Mouse (Mus musculus) MEL (cell line): ENCODE results near the gene Bcap29. TPM values are rescaled to one million over a fixed set of nuclear protein-coding genes. Genes with fewer than 3 reads are reported as not detected.

ENCODE experiments used
- DNase-seq: peaks from one replicate; pipeline ENCODE4 v3.0.0; 2011; ENCODE audit warnings: low read depth, low spot score
- H3K27ac ChIP-seq: 2 replicates; pipeline ENCODE4 v1.5.1; 2012; ENCODE audit warnings: low read depth, mild to moderate bottlenecking, control low read depth, low read length, moderate library complexity; ENCODE audit not compliant: control insufficient read depth
- H3K27me3 ChIP-seq, 2 experiments: fragments of 150-350 bp in 1 of 2; sonication (generic) in 1 of 2; 2 replicates each; pipeline ENCODE4 v1.6.1; 2012; ENCODE audit warnings: low read length in 2 of 2, mild to moderate bottlenecking in 2 of 2, improper control_type of control experiment in 1 of 2, moderate library complexity in 1 of 2; ENCODE audit not compliant: insufficient read depth in 2 of 2, control insufficient read depth in 1 of 2
- H3K36me3 ChIP-seq, 2 experiments: 2 replicates each; pipeline ENCODE4 v1.6.1; 2012 to 2014; ENCODE audit warnings: low read length in 2 of 2, improper control_type of control experiment in 1 of 2, inconsistent platforms in 1 of 2, mild to moderate bottlenecking in 1 of 2; ENCODE audit not compliant: insufficient read depth in 2 of 2, control insufficient read depth in 1 of 2
- H3K4me1 ChIP-seq, 2 experiments: fragments of 150-350 bp in 1 of 2; sonication (generic) in 1 of 2; 2 replicates each; pipeline ENCODE4 v1.6.1; 2012; ENCODE audit warnings: low read length in 2 of 2, improper control_type of control experiment in 1 of 2, mild to moderate bottlenecking in 1 of 2; ENCODE audit not compliant: insufficient read depth in 2 of 2, control insufficient read depth in 1 of 2
- H3K4me3 ChIP-seq, 2 experiments: fragments of 150-350 bp in 1 of 2; sonication (generic) in 1 of 2; 2 replicates each; pipeline ENCODE4 v1.5.1; 2012; ENCODE audit warnings: low read depth in 2 of 2, low read length in 2 of 2, mild to moderate bottlenecking in 2 of 2, moderate library complexity in 2 of 2, control low read depth in 1 of 2, improper control_type of control experiment in 1 of 2; ENCODE audit not compliant: control insufficient read depth in 1 of 2, insufficient read depth in 1 of 2
- H3K79me2 ChIP-seq: 2 replicates; pipeline ENCODE4 v1.6.1; 2012; ENCODE audit warnings: mild to moderate bottlenecking, low read length, moderate library complexity; ENCODE audit not compliant: control insufficient read depth, poor library complexity, insufficient read depth
- H3K9ac ChIP-seq: 2 replicates; pipeline ENCODE4 v1.6.1; 2012; ENCODE audit warnings: low read depth, mild to moderate bottlenecking, control low read depth, low read length, moderate library complexity; ENCODE audit not compliant: control insufficient read depth, poor library complexity, severe bottlenecking
- H3K9me3 ChIP-seq: fragments of 150-350 bp; sonication (generic); replicated peaks from 2 replicates; pipeline ENCODE4 v1.6.1; 2012; ENCODE audit warnings: mild to moderate bottlenecking, low read length, improper control_type of control experiment, moderate library complexity; ENCODE audit not compliant: insufficient read depth
- BHLHE40 ChIP-seq: IDR thresholded peaks from 2 replicates; pipeline ENCODE4 v1.6.1; 2012; ENCODE audit warnings: low read depth, mild to moderate bottlenecking, inconsistent platforms, low read length, improper control_type of control experiment, borderline replicate concordance
- CHD1 ChIP-seq: IDR thresholded peaks from 2 replicates; pipeline ENCODE4 v1.6.1; 2012; ENCODE audit warnings: low read depth, mild to moderate bottlenecking, inconsistent platforms, low read length, improper control_type of control experiment
- CHD2 ChIP-seq: IDR thresholded peaks from 2 replicates; pipeline ENCODE4 v1.6.1; 2011; ENCODE audit warnings: low read length, improper control_type of control experiment
- ELF1 ChIP-seq: IDR thresholded peaks from 2 replicates; pipeline ENCODE4 v1.6.1; 2014; ENCODE audit warnings: low read depth, mild to moderate bottlenecking, inconsistent platforms, low read length, improper control_type of control experiment, moderate library complexity
- HCFC1 ChIP-seq: IDR thresholded peaks from 2 replicates; pipeline ENCODE4 v1.6.1; 2012; ENCODE audit warnings: low read depth, mild to moderate bottlenecking, inconsistent platforms, low read length, improper control_type of control experiment, moderate library complexity
- KAT2A ChIP-seq: conservative IDR thresholded peaks from 2 replicates; pipeline ENCODE4 v1.6.1; 2012; ENCODE audit warnings: low read depth, low read length, improper control_type of control experiment, inconsistent platforms
- MEF2A ChIP-seq: IDR thresholded peaks from 2 replicates; pipeline ENCODE4 v1.6.1; 2014; ENCODE audit warnings: low read depth, mild to moderate bottlenecking, inconsistent platforms, low read length, improper control_type of control experiment; ENCODE audit not compliant: poor library complexity, insufficient replicate concordance, severe bottlenecking; ENCODE audit errors: extremely low read depth
- MYB ChIP-seq: IDR thresholded peaks from 2 replicates; pipeline ENCODE4 v1.6.1; 2011; ENCODE audit warnings: mild to moderate bottlenecking, low read depth, low read length, improper control_type of control experiment
- MYC ChIP-seq: IDR thresholded peaks from 2 replicates; pipeline ENCODE4 v1.6.1; 2011; ENCODE audit warnings: low read depth, mild to moderate bottlenecking, low read length, improper control_type of control experiment, moderate library complexity
- NRF1 ChIP-seq: IDR thresholded peaks from 2 replicates; pipeline ENCODE4 v1.6.1; 2014; ENCODE audit warnings: low read depth, mild to moderate bottlenecking, inconsistent platforms, low read length, improper control_type of control experiment, moderate library complexity; ENCODE audit not compliant: poor library complexity, insufficient read depth, severe bottlenecking
- RAD21 ChIP-seq: IDR thresholded peaks from 2 replicates; pipeline ENCODE4 v1.6.1; 2011; ENCODE audit warnings: mild to moderate bottlenecking, low read depth, low read length, improper control_type of control experiment
- SIN3A ChIP-seq: IDR thresholded peaks from 2 replicates; pipeline ENCODE4 v1.6.1; 2012; ENCODE audit warnings: low read length, improper control_type of control experiment, inconsistent platforms
- UBTF ChIP-seq: IDR thresholded peaks from 2 replicates; pipeline ENCODE4 v1.6.1; 2012; ENCODE audit warnings: low read depth, mild to moderate bottlenecking, inconsistent platforms, low read length, improper control_type of control experiment, moderate library complexity, borderline replicate concordance; ENCODE audit not compliant: insufficient read depth
- USF1 ChIP-seq: IDR thresholded peaks from 2 replicates; pipeline ENCODE4 v1.6.1; 2014; ENCODE audit warnings: low read depth, mild to moderate bottlenecking, inconsistent platforms, low read length, improper control_type of control experiment, moderate library complexity
- USF2 ChIP-seq, 2 experiments: IDR thresholded peaks; 2 replicates each; pipeline ENCODE4 v1.6.1; 2011 to 2012; ENCODE audit warnings: improper control_type of control experiment in 2 of 2, low read length in 2 of 2, borderline replicate concordance in 1 of 2, inconsistent platforms in 1 of 2, low read depth in 1 of 2, mild to moderate bottlenecking in 1 of 2; ENCODE audit not compliant: insufficient read depth in 1 of 2
- ZC3H11A ChIP-seq: IDR thresholded peaks from 2 replicates; pipeline ENCODE4 v1.6.1; 2012; ENCODE audit warnings: low read depth, mild to moderate bottlenecking, inconsistent platforms, low read length, improper control_type of control experiment
- ZMIZ1 ChIP-seq: IDR thresholded peaks from 2 replicates; pipeline ENCODE4 v1.6.1; 2012; ENCODE audit warnings: low read depth, mild to moderate bottlenecking, inconsistent platforms, low read length, improper control_type of control experiment, moderate library complexity
- ZNF384 ChIP-seq: IDR thresholded peaks from 2 replicates; pipeline ENCODE4 v1.6.1; 2012; ENCODE audit warnings: low read depth, mild to moderate bottlenecking, inconsistent platforms, low read length, improper control_type of control experiment
- polyA plus RNA-seq, 2 experiments: library from polyadenylated mRNA; stranded (reverse) in 1 of 2; unstranded in 1 of 2; fragments of >175 nt in 1 of 2; fragments of >200 nt in 1 of 2; gene quantifications; 2 replicates each; pipeline versions ENCODE4 v1.2.1 to v1.2.4; 2012; ENCODE audit warnings: low replicate concordance in 2 of 2, low read depth in 1 of 2; ENCODE audit not compliant: insufficient read length in 2 of 2, insufficient read depth in 1 of 2, missing spikeins in 1 of 2
- total RNA-seq: library from RNA; depleted of rRNA; stranded (reverse); fragments of 300-350 nt; gene quantifications from 2 replicates; pipeline ENCODE4 v1.2.3, GENCODE M21; 2012

The Bcap29 gene
- total and polyA plus RNA-seq, 3 experiments = 34.0 to 63.4 TPM; not detected in 1

DNA sequence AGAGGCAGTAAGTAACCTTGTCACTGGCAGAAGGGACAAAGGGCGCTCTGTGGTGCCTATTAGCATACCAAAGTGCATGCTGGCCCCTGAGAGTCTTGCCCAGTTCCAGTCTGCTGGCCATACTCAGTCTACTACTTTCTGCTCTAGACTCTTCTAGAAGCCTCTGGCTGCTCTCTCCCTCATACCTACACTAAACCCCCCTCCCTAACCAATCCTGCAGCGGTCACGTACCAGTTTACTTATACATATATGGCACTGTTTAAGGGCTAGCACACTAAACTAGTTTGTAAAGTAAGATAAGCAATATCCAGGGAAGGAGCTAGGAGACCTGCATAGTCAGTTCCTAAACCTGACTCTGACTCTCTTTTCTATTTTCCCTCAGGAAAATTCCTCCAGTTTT lies 40.2 kb downstream of the Bcap29 start:
- TF ChIP-seq CHD2 (no peak), HCFC1 (no peak), KAT2A (no peak), USF2 (IDR thresholded peaks at IDR 0.05; ENCODE audit: borderline replicate concordance in 1 of 2, insufficient read depth in 1 of 2, low read depth in 1 of 2, low read length in 2 of 2) (no peak), UBTF (no peak), SIN3A (no peak), ZNF384 (no peak), ZMIZ1 (no peak), CHD1 (no peak), RAD21 (no peak), USF1 (no peak), MYC (no peak), ELF1 (no peak), NRF1 (no peak), ZC3H11A (no peak), BHLHE40 (no peak), MEF2A (no peak)
- Histone ChIP-seq H3K36me3 (peaks cover 0 to 15% of the 10 kb centered on the region in 2 experiments; a peak in 3 of 4 replicates), H3K9me3 (no peaks in the 10 kb centered on the region), H3K4me3 (no peak overlapping the region), H3K27me3 (no peaks in the 10 kb centered on the region), H3K79me2 (no peaks in the 10 kb centered on the region), H3K4me1 (peaks cover 0 to 2% of the 10 kb centered on the region in 2 experiments; a peak in 1 of 4 replicates), H3K27ac (no peak overlapping the region), H3K9ac (no peak overlapping the region)
- DNase-seq = no peak

DNA sequence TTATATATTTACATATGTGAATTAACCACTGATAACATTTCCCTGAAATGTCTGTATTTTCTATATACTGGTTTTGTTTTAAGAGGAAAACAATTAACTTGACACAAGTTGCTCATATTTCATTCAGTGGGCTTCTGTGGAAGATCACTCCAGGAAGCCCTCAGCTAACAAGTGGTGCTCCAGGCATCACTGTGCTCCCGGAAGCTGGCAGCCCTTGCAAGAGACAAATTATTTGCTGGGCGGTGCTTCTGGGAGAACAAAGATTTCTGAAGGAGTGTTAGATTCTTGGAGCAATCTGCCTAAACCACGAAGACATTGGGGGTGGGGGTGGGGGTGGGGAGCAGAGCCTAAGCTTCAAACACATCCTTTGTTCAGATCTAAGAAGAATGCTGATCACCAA lies 42.4 kb downstream of the Bcap29 start:
- Histone ChIP-seq H3K9me3 (no peaks in the 10 kb centered on the region), H3K4me1 (peaks cover 0 to 2% of the 10 kb centered on the region in 2 experiments; a peak in 1 of 4 replicates), H3K27ac (no peak overlapping the region), H3K27me3 (no peaks in the 10 kb centered on the region), H3K9ac (no peak overlapping the region), H3K4me3 (no peak overlapping the region), H3K79me2 (no peaks in the 10 kb centered on the region), H3K36me3 (peaks cover 4 to 6% of the 10 kb centered on the region in 2 experiments; a peak in 3 of 4 replicates)
- TF ChIP-seq RAD21 (no peak), USF2 (IDR thresholded peaks at IDR 0.05; ENCODE audit: borderline replicate concordance in 1 of 2, insufficient read depth in 1 of 2, low read depth in 1 of 2, low read length in 2 of 2) (no peak), UBTF (no peak), MEF2A (no peak), MYB (no peak), CHD1 (no peak)
- DNase-seq = no peak
